Mouse (Mus musculus) myocyte (in vitro differentiated cells): ENCODE data around the gene Dennd4a. TPM values are rescaled to one million over a fixed set of nuclear protein-coding genes. Genes with fewer than 3 reads are reported as not detected.
A peak's percentile ranks its signal among the peaks of the same experiment; 100 is the strongest.

Source experiments
- H3K27me3 ChIP-seq: one replicate; pipeline ENCODE4 v1.6.1; 2011; ENCODE audit not compliant: control insufficient read depth, insufficient read depth, insufficient read length
- H3K36me3 ChIP-seq: one replicate; pipeline ENCODE4 v1.6.1; 2011; ENCODE audit not compliant: control insufficient read depth, insufficient read depth
- H3K4me2 ChIP-seq: one replicate; pipeline ENCODE4 v1.6.1; 2011; ENCODE audit warnings: low read depth, control low read depth
- H3K4me3 ChIP-seq: one replicate; pipeline ENCODE4 v1.5.1; 2011; ENCODE audit warnings: mild to moderate bottlenecking, control low read depth, moderate library complexity
- H3K79me2 ChIP-seq: one replicate; pipeline ENCODE4 v1.6.1; 2011; ENCODE audit not compliant: control insufficient read depth, insufficient read depth
- H3ac ChIP-seq: one replicate; pipeline ENCODE4 v1.6.1; 2011; ENCODE audit not compliant: control insufficient read depth, insufficient read length
- CEBPB ChIP-seq: IDR thresholded peaks from 2 replicates; pipeline ENCODE4 v1.6.1; 2011; ENCODE audit warnings: mild to moderate bottlenecking, moderate library complexity; ENCODE audit not compliant: poor library complexity, insufficient read depth, severe bottlenecking
- E2F4 ChIP-seq: IDR thresholded peaks from one replicate; pipeline ENCODE4 v1.6.1; 2011; ENCODE audit warnings: mild to moderate bottlenecking, control low read depth, moderate library complexity; ENCODE audit not compliant: insufficient read depth
- MAX ChIP-seq: IDR thresholded peaks from one replicate; pipeline ENCODE4 v1.6.1; 2011; ENCODE audit warnings: low read depth, mild to moderate bottlenecking, control low read depth
- MYOD1 ChIP-seq, 3 experiments: IDR thresholded peaks; one replicate each; pipeline ENCODE4 v1.6.1; 2011; ENCODE audit warnings: control low read depth in 2 of 3, low read depth in 2 of 3, mild to moderate bottlenecking in 2 of 3, moderate library complexity in 1 of 3; ENCODE audit not compliant: insufficient read length in 2 of 3, control insufficient read depth in 1 of 3
- MYOG ChIP-seq, 3 experiments: IDR thresholded peaks; one replicate each; pipeline ENCODE4 v1.6.1; 2011; ENCODE audit warnings: control low read depth in 2 of 3, low read depth in 2 of 3, mild to moderate bottlenecking in 2 of 3; ENCODE audit not compliant: insufficient read length in 2 of 3, control insufficient read depth in 1 of 3, insufficient read depth in 1 of 3
- POLR2A ChIP-seq: IDR thresholded peaks from one replicate; pipeline ENCODE4 v1.6.1; 2011; ENCODE audit warnings: low read depth, mild to moderate bottlenecking, control low read depth, moderate library complexity; ENCODE audit not compliant: insufficient read length
- POLR2AphosphoS2 ChIP-seq: IDR thresholded peaks from one replicate; pipeline ENCODE4 v1.6.1; 2011; ENCODE audit warnings: low read depth, control low read depth; ENCODE audit not compliant: insufficient read length
- REST ChIP-seq: IDR thresholded peaks from one replicate; pipeline ENCODE4 v1.6.1; 2011; ENCODE audit warnings: mild to moderate bottlenecking, control low read depth, moderate library complexity; ENCODE audit not compliant: insufficient read depth, insufficient read length
- SRF ChIP-seq: IDR thresholded peaks from one replicate; pipeline ENCODE4 v1.6.1; 2011; ENCODE audit warnings: low read depth; ENCODE audit not compliant: control insufficient read depth, insufficient read length
- TCF12 ChIP-seq: IDR thresholded peaks from one replicate; pipeline ENCODE4 v1.6.1; 2011; ENCODE audit warnings: mild to moderate bottlenecking, control low read depth; ENCODE audit not compliant: poor library complexity, insufficient read depth, severe bottlenecking
- TCF3 ChIP-seq: IDR thresholded peaks from one replicate; pipeline ENCODE4 v1.6.1; 2011; ENCODE audit warnings: low read depth, control low read depth; ENCODE audit not compliant: insufficient read length
- USF1 ChIP-seq: IDR thresholded peaks from one replicate; pipeline ENCODE4 v1.6.1; 2011; ENCODE audit warnings: low read depth, mild to moderate bottlenecking, control low read depth, moderate library complexity
- polyA plus RNA-seq: library from polyadenylated mRNA; unstranded; fragments of >200 nt; fragmentation: generic; extraction: Trizol; gene quantifications from one replicate; pipeline ENCODE4 v1.2.1, GENCODE M21; 2012; ENCODE audit warnings: missing spikeins

Gene Dennd4a
- polyA plus RNA-seq, 1 experiment = 5.0 TPM

DNA sequence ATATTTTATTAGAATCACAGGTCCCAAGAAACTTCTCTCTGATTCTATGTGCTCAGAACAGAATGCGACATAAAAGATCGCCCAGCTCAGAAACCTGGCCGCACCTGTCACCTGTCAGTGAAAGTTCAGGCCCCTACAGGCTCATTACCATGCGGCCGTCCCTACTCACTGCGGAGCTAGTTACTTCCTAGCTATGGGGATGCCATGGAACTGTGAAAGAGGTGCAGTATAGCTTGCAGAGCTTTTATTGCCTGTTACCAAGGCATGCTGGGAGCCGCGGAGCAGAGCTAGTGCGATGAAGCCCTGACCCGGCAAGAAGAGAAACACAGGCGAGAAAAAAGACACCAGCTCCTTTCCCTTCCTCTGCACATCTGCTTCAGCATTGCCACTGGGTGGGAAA is 132.9 kb downstream of the Dennd4a start:
- H3ac ChIP-seq = no peak overlapping the region
- H3K4me2 ChIP-seq = no peak overlapping the region
- H3K27me3 ChIP-seq = peaks cover 76% of the 10 kb centered on the region
- TF ChIP-seq TCF3 = no peak
- TF ChIP-seq POLR2AphosphoS2 = no peak
- TF ChIP-seq SRF = no peak
- no peak for TF ChIP-seq USF1
- TF ChIP-seq CEBPB = no peak
- no peak for TF ChIP-seq E2F4
- TF ChIP-seq REST = no peak
- TF ChIP-seq TCF12 = no peak
- TF ChIP-seq POLR2A = no peak
- TF ChIP-seq MAX = no peak
- TF ChIP-seq MYOD1 (IDR thresholded peaks at IDR 0.05; ENCODE audit: control insufficient read depth in 1 of 3, insufficient read length in 2 of 3, low read depth in 2 of 3) = no peak
- TF ChIP-seq MYOG (IDR thresholded peaks at IDR 0.05; ENCODE audit: control insufficient read depth in 1 of 3, insufficient read depth in 1 of 3, insufficient read length in 2 of 3, low read depth in 2 of 3) = no peak
- no peaks in the 10 kb centered on the region for H3K79me2 ChIP-seq
- H3K4me3 ChIP-seq = no peak overlapping the region
- no peaks in the 10 kb centered on the region for H3K36me3 ChIP-seq

DNA sequence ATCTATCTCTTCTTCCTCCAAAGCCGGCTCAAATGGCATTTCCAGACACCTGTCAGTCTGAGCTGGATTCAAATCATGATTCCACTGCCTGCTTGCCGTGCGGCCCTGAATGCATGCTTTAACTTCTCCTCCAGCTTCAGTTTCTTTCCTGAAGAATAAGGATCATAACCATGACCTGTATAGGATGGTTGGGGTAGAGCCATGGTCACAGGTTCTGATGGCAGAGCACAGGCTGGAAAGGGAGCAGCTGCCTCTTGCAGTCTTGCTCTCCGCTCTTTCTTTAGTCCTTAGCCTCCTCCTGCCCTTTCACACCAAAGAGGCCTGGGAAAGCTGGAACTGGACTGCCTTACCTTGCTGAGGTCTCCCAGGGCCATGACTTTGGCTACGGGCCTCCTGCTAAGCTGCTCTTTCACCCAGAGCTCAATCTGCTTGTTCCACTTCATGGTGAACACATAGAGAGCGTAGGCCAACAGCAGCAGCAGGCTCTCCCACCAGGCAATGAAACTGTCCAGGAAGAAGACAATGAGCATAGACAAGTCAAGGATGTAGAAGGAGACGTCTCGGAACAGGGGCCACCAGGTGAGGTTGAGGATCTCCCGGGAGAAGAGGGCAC is 136.4 kb downstream of the Dennd4a start:
- peaks cover 94% of the 10 kb centered on the region for H3K27me3 ChIP-seq

DNA sequence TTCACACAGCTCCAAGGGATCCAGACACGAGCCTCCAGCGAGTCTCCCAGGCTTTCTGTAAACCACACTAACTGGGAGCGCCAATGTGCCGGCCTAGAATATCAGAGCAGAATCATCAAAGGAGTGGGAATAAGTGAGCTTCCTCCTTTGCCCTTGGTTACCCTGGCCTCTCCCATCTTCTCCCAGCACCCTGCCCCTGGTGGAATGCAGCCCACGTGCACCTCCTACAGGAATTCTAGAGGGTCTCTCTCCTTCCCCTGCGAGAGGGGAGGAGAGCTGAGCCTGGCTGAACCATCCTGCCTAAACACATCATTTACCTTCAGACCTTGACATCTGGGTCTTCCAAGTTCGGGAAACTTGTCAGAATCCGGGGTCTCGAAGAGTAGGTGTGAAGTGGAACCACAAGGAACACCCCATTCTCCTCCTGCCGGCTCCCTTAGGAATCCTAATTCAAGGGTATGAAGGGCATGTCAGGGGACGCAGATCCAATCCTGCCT is 140.1 kb downstream of the Dennd4a start, which contains the start of gene Slc24a1:
Gene Slc24a1, minus strand, starts transcription at position 447 of the 497 bp plus-strand sequence.
- Histone ChIP-seq H3K79me2 (no peaks in the 10 kb centered on the region), H3K4me3 (no peak within 1 kb of the TSS), H3ac (no peak within 1 kb of the TSS), H3K27me3 (peaks cover 86% of the 10 kb centered on the region), H3K36me3 (no peaks in the 10 kb centered on the region), H3K4me2 (peak within 1 kb of the TSS; percentile 24)
- TF ChIP-seq TCF12 = no peak

More for the DNA sequence above, 136.4 kb downstream of the Dennd4a start:
- H3K79me2 ChIP-seq = no peaks in the 10 kb centered on the region
- H3K4me2 ChIP-seq = no peak overlapping the region
- TF ChIP-seq MAX = no peak
- TF ChIP-seq MYOG (IDR thresholded peaks at IDR 0.05; ENCODE audit: control insufficient read depth in 1 of 3, insufficient read depth in 1 of 3, insufficient read length in 2 of 3, low read depth in 2 of 3) = no peak
- no peak for TF ChIP-seq USF1
- no peak for TF ChIP-seq POLR2A
- TF ChIP-seq MYOD1 (IDR thresholded peaks at IDR 0.05; ENCODE audit: control insufficient read depth in 1 of 3, insufficient read length in 2 of 3, low read depth in 2 of 3) = no peak
- no peak for TF ChIP-seq CEBPB
- TF ChIP-seq REST = no peak
- TF ChIP-seq SRF = no peak
- TF ChIP-seq TCF12 = no peak
- no peak for TF ChIP-seq TCF3
- TF ChIP-seq E2F4 = no peak
- TF ChIP-seq POLR2AphosphoS2 = no peak
- no peak overlapping the region for H3K4me3 ChIP-seq
- H3ac ChIP-seq = no peak overlapping the region
- H3K36me3 ChIP-seq = no peaks in the 10 kb centered on the region

DNA sequence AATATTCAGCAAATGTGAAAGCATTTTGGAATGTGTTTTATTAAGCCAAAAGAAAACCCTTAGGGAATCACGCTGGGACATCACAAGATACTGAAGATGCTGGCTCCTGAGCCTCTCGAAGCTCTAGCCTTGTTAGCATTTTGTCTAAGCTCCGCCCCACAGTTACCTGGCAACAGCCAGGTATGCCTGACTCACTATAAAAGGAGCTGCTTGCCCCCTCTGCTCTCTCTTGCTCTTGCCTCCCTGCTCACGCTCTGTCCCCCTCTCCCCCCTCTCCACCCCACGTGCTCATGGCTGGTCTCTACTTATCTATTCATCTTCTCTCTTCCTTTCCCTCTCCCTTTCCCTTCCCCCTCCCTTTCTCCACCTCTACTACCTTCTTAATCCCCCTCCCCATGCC is 140.9 kb downstream of the Dennd4a start:
- H3K79me2 ChIP-seq = no peaks in the 10 kb centered on the region
- H3K27me3 ChIP-seq = peaks cover 77% of the 10 kb centered on the region

More for the DNA sequence above, 140.9 kb downstream of the Dennd4a start:
- no peak overlapping the region for H3K4me3 ChIP-seq
- no peak overlapping the region for H3K4me2 ChIP-seq
- no peak for TF ChIP-seq MAX
- TF ChIP-seq TCF12 = no peak
- no peak for TF ChIP-seq POLR2AphosphoS2
- TF ChIP-seq USF1 = no peak
- TF ChIP-seq POLR2A = no peak
- no peak for TF ChIP-seq CEBPB
- no peak for TF ChIP-seq TCF3
- no peak for TF ChIP-seq SRF
- TF ChIP-seq REST = no peak
- TF ChIP-seq MYOG (IDR thresholded peaks at IDR 0.05; ENCODE audit: control insufficient read depth in 1 of 3, insufficient read depth in 1 of 3, insufficient read length in 2 of 3, low read depth in 2 of 3) = no peak
- no peak for TF ChIP-seq E2F4
- TF ChIP-seq MYOD1 (IDR thresholded peaks at IDR 0.05; ENCODE audit: control insufficient read depth in 1 of 3, insufficient read length in 2 of 3, low read depth in 2 of 3) = no peak
- H3ac ChIP-seq = no peak overlapping the region
- H3K36me3 ChIP-seq = no peaks in the 10 kb centered on the region
